Mouse (Mus musculus): ENCODE data around the gene Prr11.
"Not testable (repeated sequence)": the region's sequence is repeated elsewhere in the genome, so short reads cannot be mapped to it uniquely, and the experiment has no call there.

Gene Prr11

GRCm38 (mm10) chr11:87048900-87049299 lies 59.6 kb downstream of the Prr11 start:
- DNase-seq (ENCODE audit: low read depth, low spot score): not testable (repeated sequence)

- no peak for DNase-seq (ENCODE audit: low read depth, low spot score)
Measured at GRCm38 (mm10) chr11:87046968-87047367, 61.5 kb downstream of the Prr11 start.

DNA sequence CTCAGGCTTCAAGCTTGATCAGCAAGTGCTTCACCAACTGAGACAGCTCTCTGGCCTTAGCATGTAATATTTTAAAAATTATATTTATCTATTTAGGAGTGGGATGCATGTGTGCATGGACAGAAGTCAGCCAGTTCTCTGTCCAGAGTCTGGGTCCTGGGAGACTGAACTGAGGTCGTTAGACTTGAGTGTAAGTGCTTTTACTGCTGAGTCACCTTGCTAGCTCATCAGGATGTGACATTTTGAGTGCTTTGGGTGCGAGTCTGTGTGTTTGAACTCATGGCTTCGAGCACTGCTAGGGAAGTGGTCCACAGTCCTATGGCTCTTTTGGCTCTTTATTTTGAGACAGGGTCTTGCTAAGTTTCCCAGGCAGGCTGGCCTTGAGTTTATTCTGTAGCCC lies 65.5 kb downstream of the Prr11 start:
- no peak for DNase-seq (ENCODE audit: low read depth, low spot score)

GRCm38 (mm10) chr11:87039307-87039963 lies 69.1 kb downstream of the Prr11 start:
- DNase-seq (ENCODE audit: low read depth, low spot score): no peak
